ENCODE assay signal across 18 mouse cellular contexts in the genomic region with DNA sequence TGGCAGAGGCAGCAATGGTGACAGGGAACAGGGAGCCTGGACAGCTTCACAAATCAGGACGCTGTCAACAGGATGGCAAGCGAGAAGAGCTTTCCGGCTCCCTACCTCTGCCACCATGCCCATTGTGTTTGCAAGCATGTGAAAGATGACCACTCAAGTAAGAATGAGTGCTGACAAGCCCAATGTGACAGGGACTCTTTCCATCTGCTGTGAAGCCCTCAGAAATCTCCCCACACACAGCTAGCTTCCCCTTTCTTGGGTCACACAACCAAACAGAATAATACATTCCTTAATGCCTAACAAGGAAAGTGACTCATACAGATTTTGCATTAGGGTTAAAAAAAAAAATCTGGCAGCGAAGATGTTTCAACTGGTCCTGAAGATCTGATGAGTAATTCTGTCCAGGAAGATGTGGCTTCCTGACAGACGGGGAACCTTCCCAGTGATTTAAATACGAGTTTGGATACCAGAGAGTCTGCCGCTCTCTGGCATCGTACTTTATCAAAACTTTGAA.
A peak's percentile ranks its signal among the peaks of the same experiment; 100 is the strongest.
DNase-seq lines count a peak whose midpoint lies in the region; ATAC-seq and TF ChIP-seq lines count a peak whose summit lies in the region.
"Had no signal": no experiment of that assay in that cellular context is flagged by ENCODE, and none has a peak within 500 bp of the region (broad histone marks: within the 10 kb centered on the region; RNA-seq: fewer than 3 reads in every experiment).

No protein-coding gene starts in this region.

- in situ Hi-C loops in CH12.LX (cut with MboI; ENCODE audit: low pct_ligation_motif_present, low pct_unique_long_range_greater_than_20kb, low sequenced_read_pairs): no loop called here

- dilution Hi-C loops in CH12.LX (cut with MboI; ENCODE audit: extremely low pct_ligation_motif_present, extremely low pct_unique_long_range_greater_than_20kb, low sequenced_read_pairs): no loop called here

- no peaks in the 10 kb centered on the region for H3K36me3 ChIP-seq in CH12.LX (replicated peaks in 1 of 2; ENCODE audit: control insufficient read depth in 1 of 2, insufficient read depth in 1 of 2, low read length in 1 of 2)
- H3K36me3 ChIP-seq in heart, embryonic 12.5 days: no peaks in the 10 kb centered on the region
- no peaks in the 10 kb centered on the region for H3K36me3 ChIP-seq in midbrain, embryonic 16.5 days (ENCODE audit: control insufficient read depth, insufficient read depth, low read length)
- H3K36me3 ChIP-seq: hindbrain, embryonic 12.5 days; midbrain, embryonic 13.5 days had no signal

- TF ChIP-seq CTCF in CH12.LX (conservative IDR thresholded peaks at IDR 0.05 in 1 of 2, IDR thresholded peaks at IDR 0.05 in 1 of 2; ENCODE audit: low read depth in 2 of 2, low read length in 2 of 2): peak in 1 of 2 experiments; percentile 3; a peak in 1 of 4 replicates

- H3K4me2 ChIP-seq in CH12.LX (ENCODE audit: insufficient read depth, low read depth, poor library complexity, severe bottlenecking): peak overlapping the region; percentile 90
- peak overlapping the region; percentile 51 for H3K4me2 ChIP-seq in heart, embryonic 12.5 days
- H3K4me2 ChIP-seq in midbrain, embryonic 16.5 days (ENCODE audit: low read length): no peak overlapping the region
- H3K4me2 ChIP-seq: hindbrain, embryonic 12.5 days; midbrain, embryonic 13.5 days had no signal

- peak; percentile 83 for DNase-seq in heart, adult 11 months
- DNase-seq in heart, postnatal 36 days: no peak
- peak; percentile 92 for DNase-seq in CH12.LX (ENCODE audit: extremely low read depth)
- peak; percentile 22 for DNase-seq in lung, postnatal 14 days
- DNase-seq in adrenal gland, postnatal 36 days: no peak
- DNase-seq: cerebellum, adult 18-20 months; gastrocnemius, postnatal 14 days; kidney, postnatal 14 days; layer of hippocampus, postnatal 36 days had no signal

- H3K27ac ChIP-seq in CH12.LX (ENCODE audit: insufficient read depth, low read depth): peak overlapping the region; percentile 98
- H3K27ac ChIP-seq in heart, embryonic 12.5 days (ENCODE audit: poor library complexity, severe bottlenecking): peak overlapping the region; percentile 51; the same call in 1 of the 2 replicates
- H3K27ac ChIP-seq in midbrain, embryonic 16.5 days (ENCODE audit: low read length): no peak overlapping the region
- H3K27ac ChIP-seq: hindbrain, embryonic 12.5 days; liver, embryonic 14.5 days; midbrain, embryonic 13.5 days had no signal

- TF ChIP-seq RAD21 in CH12.LX (IDR thresholded peaks at IDR 0.05; ENCODE audit: low read depth, low read length): no peak; the same call in none of the 2 replicates

- peaks cover 22 to 56% of the 10 kb centered on the region in 2 experiments for H3K4me1 ChIP-seq in CH12.LX (ENCODE audit: control insufficient read depth in 1 of 2, insufficient read depth in 2 of 2)
- peaks cover 9% of the 10 kb centered on the region for H3K4me1 ChIP-seq in heart, embryonic 12.5 days (replicated peaks)
- H3K4me1 ChIP-seq in midbrain, embryonic 16.5 days (ENCODE audit: control insufficient read depth, insufficient read depth, low read length): no peaks in the 10 kb centered on the region
- H3K4me1 ChIP-seq: hindbrain, embryonic 12.5 days; midbrain, embryonic 13.5 days had no signal

- peak overlapping the region; percentile 43 for H3K9ac ChIP-seq in CH12.LX (ENCODE audit: insufficient read depth, low read depth)
- no peak overlapping the region for H3K9ac ChIP-seq in heart, embryonic 12.5 days
- H3K9ac ChIP-seq in midbrain, embryonic 16.5 days (ENCODE audit: low read depth, low read length): no peak overlapping the region
- H3K9ac ChIP-seq: hindbrain, embryonic 12.5 days; liver, embryonic 14.5 days; midbrain, embryonic 13.5 days had no signal

- no peaks in the 10 kb centered on the region for H3K27me3 ChIP-seq in CH12.LX (replicated peaks)
- H3K27me3 ChIP-seq in heart, embryonic 12.5 days (replicated peaks): no peaks in the 10 kb centered on the region
- H3K27me3 ChIP-seq in midbrain, embryonic 16.5 days (ENCODE audit: control insufficient read depth, insufficient read depth, low read depth, low read length): no peaks in the 10 kb centered on the region
- H3K27me3 ChIP-seq: hindbrain, embryonic 12.5 days; midbrain, embryonic 13.5 days had no signal

- peak; percentile 47; the same call in 1 of the 2 replicates for TF ChIP-seq POLR2A in CH12.LX (IDR thresholded peaks at IDR 0.05; ENCODE audit: low read depth, low read length)

- intact Hi-C loops in heart, postnatal 36 days (cut with DNase I): no loop called here

- no peaks in the 10 kb centered on the region for H3K79me2 ChIP-seq in CH12.LX (replicated peaks; ENCODE audit: control insufficient read depth, extremely low read depth, insufficient read depth, poor library complexity, severe bottlenecking)

- TF ChIP-seq EP300 in CH12.LX (IDR thresholded peaks at IDR 0.05; ENCODE audit: low read length): peak; percentile 97

- peak overlapping the region in 2 of 3 experiments; percentile 8 to 11 for H3K4me3 ChIP-seq in CH12.LX (replicated peaks in 1 of 3; ENCODE audit: low read depth in 2 of 3, low read length in 2 of 3, poor library complexity in 1 of 3)
- no peak overlapping the region for H3K4me3 ChIP-seq in heart, embryonic 12.5 days
- no peak overlapping the region for H3K4me3 ChIP-seq in midbrain, embryonic 16.5 days (ENCODE audit: low read depth, low read length)
- H3K4me3 ChIP-seq: hindbrain, embryonic 12.5 days; midbrain, embryonic 13.5 days had no signal

- peaks cover 15% of the 10 kb centered on the region for H3K9me3 ChIP-seq in CH12.LX (replicated peaks; ENCODE audit: low read length)
- peaks cover 9% of the 10 kb centered on the region for H3K9me3 ChIP-seq in heart, embryonic 12.5 days (replicated peaks)
- no peaks in the 10 kb centered on the region for H3K9me3 ChIP-seq in midbrain, embryonic 16.5 days (replicated peaks; ENCODE audit: control insufficient read depth, low read length, poor library complexity, severe bottlenecking)

- WGBS in heart, embryonic 12.5 days: 15% methylated on average over 8 of the region's 8 CpGs
- 85% methylated on average over 8 of the region's 8 CpGs for WGBS in midbrain, embryonic 16.5 days

- ATAC-seq in heart, embryonic 12.5 days (ENCODE audit: insufficient number of reproducible peaks, low FRiP score): peak; percentile 87
- no peak for ATAC-seq in midbrain, embryonic 16.5 days
- no peak for ATAC-seq in erythroid progenitor cell, adult 5-6 weeks (replicated peaks; ENCODE audit: low FRiP score, poor library complexity, severe bottlenecking)
- ATAC-seq: activated CD4-positive, CD25-positive, alpha-beta regulatory T cell, adult 4 months; forebrain, embryonic 16.5 days; intestine, embryonic 16.5 days; midbrain, embryonic 13.5 days had no signal

TF ChIP-seq in CH12.LX, 34 proteins besides CTCF, POLR2A, EP300 and RAD21 (continues in another document):
- peak; percentile 73 for TF ChIP-seq MAX (IDR thresholded peaks at IDR 0.05; ENCODE audit: low read length)
- TF ChIP-seq MAFK (IDR thresholded peaks at IDR 0.05; ENCODE audit: insufficient replicate concordance, low read length): peak; percentile 74; the same call in 1 of the 2 replicates
- peak; percentile 69 for TF ChIP-seq NELFE (IDR thresholded peaks at IDR 0.05; ENCODE audit: low read depth, low read length)
- peak; percentile 90; the same call in 1 of the 2 replicates for TF ChIP-seq CHD1 (IDR thresholded peaks at IDR 0.05; ENCODE audit: low read depth, low read length)
- peak; percentile 87 for TF ChIP-seq TCF12 (IDR thresholded peaks at IDR 0.05; ENCODE audit: low read depth, low read length)
- TF ChIP-seq ETS1 (conservative IDR thresholded peaks at IDR 0.05; ENCODE audit: low read depth, low read length): peak; percentile 99
- peak; percentile 85 for TF ChIP-seq ZMIZ1 (IDR thresholded peaks at IDR 0.05; ENCODE audit: low read depth, low read length)
- peak; percentile 76 for TF ChIP-seq MYC (IDR thresholded peaks at IDR 0.05; ENCODE audit: low read depth, low read length)
- TF ChIP-seq POLR2AphosphoS2 (IDR thresholded peaks at IDR 0.05; ENCODE audit: low read depth, low read length): no peak
- no peak for TF ChIP-seq USF1 (IDR thresholded peaks at IDR 0.05; ENCODE audit: low read depth, low read length)
- TF ChIP-seq SMC3 (IDR thresholded peaks at IDR 0.05; ENCODE audit: low read depth, low read length): peak; percentile 8; the same call in 1 of the 2 replicates
- 0 out of 2 replicates have a peak, but pooled peaks have one; percentile 68 for TF ChIP-seq E2F4 (IDR thresholded peaks at IDR 0.05; ENCODE audit: insufficient replicate concordance, low read depth, low read length)
- peak; percentile 43 for TF ChIP-seq HCFC1 (IDR thresholded peaks at IDR 0.05; ENCODE audit: low read depth, low read length)
- peak; percentile 90 for TF ChIP-seq MAZ (IDR thresholded peaks at IDR 0.05; ENCODE audit: low read depth, low read length)
- TF ChIP-seq JUND (conservative IDR thresholded peaks at IDR 0.05; ENCODE audit: low read depth, low read length): peak; percentile 98
- peak; percentile 57; the same call in 1 of the 2 replicates for TF ChIP-seq TBP (conservative IDR thresholded peaks at IDR 0.05; ENCODE audit: low read depth, low read length)
- TF ChIP-seq CHD2 (IDR thresholded peaks at IDR 0.05; ENCODE audit: low read length): peak; percentile 86
- no peak for TF ChIP-seq NRF1 (IDR thresholded peaks at IDR 0.05; ENCODE audit: low read depth, low read length)
- TF ChIP-seq PAX5 (IDR thresholded peaks at IDR 0.05; ENCODE audit: low read length): no peak
- TF ChIP-seq SIN3A (IDR thresholded peaks at IDR 0.05; ENCODE audit: low read length): peak; percentile 91
- TF ChIP-seq BHLHE40 (IDR thresholded peaks at IDR 0.05; ENCODE audit: low read depth, low read length): peak; percentile 82
- TF ChIP-seq GABPA (IDR thresholded peaks at IDR 0.05; ENCODE audit: insufficient replicate concordance, low read depth, low read length): no peak
- TF ChIP-seq ELF1 (IDR thresholded peaks at IDR 0.05; ENCODE audit: low read depth, low read length): peak; percentile 63
- no peak for TF ChIP-seq UBTF (IDR thresholded peaks at IDR 0.05; ENCODE audit: low read depth, low read length)
- TF ChIP-seq KAT2A (IDR thresholded peaks at IDR 0.05; ENCODE audit: insufficient replicate concordance, low read length): 0 out of 2 replicates have a peak, but pooled peaks have one; percentile 58
- peak; percentile 40; the same call in 1 of the 2 replicates for TF ChIP-seq MXI1 (IDR thresholded peaks at IDR 0.05; ENCODE audit: low read depth, low read length)
- TF ChIP-seq RCOR1 (conservative IDR thresholded peaks at IDR 0.05; ENCODE audit: low read depth, low read length): peak; percentile 97
- no peak for TF ChIP-seq ZC3H11A (IDR thresholded peaks at IDR 0.05; ENCODE audit: low read depth, low read length)
- peak; percentile 100 for TF ChIP-seq MEF2A (IDR thresholded peaks at IDR 0.05; ENCODE audit: borderline replicate concordance, low read depth, low read length)
- TF ChIP-seq IRF4 (IDR thresholded peaks at IDR 0.05; ENCODE audit: low read depth, low read length): peak; percentile 95
- TF ChIP-seq JUN (IDR thresholded peaks at IDR 0.05; ENCODE audit: insufficient read depth, low read depth, low read length): peak; percentile 99

Comparison
In these comparisons a context has a peak if more than half of its experiments do, and no peak if none do; other contexts are left out.
1. DNase-seq: peak in heart, adult 11 months (single experiment), CH12.LX (single experiment) and lung, postnatal 14 days (single experiment); none in heart, postnatal 36 days (0 of 2) and adrenal gland, postnatal 36 days (0 of 2).
2. H3K4me3 ChIP-seq: peak in CH12.LX (2 of 3); none in heart, embryonic 12.5 days (single experiment) and midbrain, embryonic 16.5 days (single experiment).